Mouse (Mus musculus): ENCODE data around the gene Olfr157. TPM values are rescaled to one million over a fixed set of nuclear protein-coding genes. Genes with fewer than 3 reads are reported as not detected.

Olfr157 gene
- total and polyA plus RNA-seq, 3 experiments = 0.01 TPM; not detected in 2

GRCm38 (mm10) chr4:43869821-43870220 lies 29.8 kb upstream of the Olfr157 start:
- Histone ChIP-seq H3K27me3 (ENCODE audit: control insufficient read depth in 1 of 2, insufficient read depth in 2 of 2, low read length in 2 of 2) (peaks cover 8 to 13% of the 10 kb centered on the region in 2 experiments), H3K79me2 (ENCODE audit: control insufficient read depth, insufficient read depth, low read length, poor library complexity) (no peaks in the 10 kb centered on the region), H3K9me3 (replicated peaks; ENCODE audit: insufficient read depth, low read length) (no peaks in the 10 kb centered on the region), H3K27ac (ENCODE audit: control insufficient read depth, low read depth, low read length) (no peak overlapping the region), H3K36me3 (ENCODE audit: control insufficient read depth in 1 of 2, insufficient read depth in 2 of 2, low read length in 2 of 2) (no peaks in the 10 kb centered on the region; a peak in 1 of 4 replicates), H3K4me1 (ENCODE audit: control insufficient read depth in 1 of 2, insufficient read depth in 2 of 2, low read length in 2 of 2) (no peaks in the 10 kb centered on the region; a peak in 1 of 4 replicates), H3K4me3 (ENCODE audit: control insufficient read depth in 1 of 2, insufficient read depth in 1 of 2, low read depth in 2 of 2, low read length in 2 of 2) (no peak overlapping the region), H3K9ac (ENCODE audit: control insufficient read depth, low read depth, low read length, poor library complexity, severe bottlenecking) (no peak overlapping the region)
- DNase-seq (ENCODE audit: low read depth, low spot score) = no peak
- TF ChIP-seq MEF2A (IDR thresholded peaks at IDR 0.05; ENCODE audit: extremely low read depth, insufficient replicate concordance, low read depth, low read length, poor library complexity, severe bottlenecking) (no peak), HCFC1 (IDR thresholded peaks at IDR 0.05; ENCODE audit: low read depth, low read length) (no peak), EP300 (IDR thresholded peaks at IDR 0.05; ENCODE audit: low read depth in 1 of 2, low read length in 2 of 2) (no peak), UBTF (IDR thresholded peaks at IDR 0.05; ENCODE audit: borderline replicate concordance, insufficient read depth, low read depth, low read length) (no peak), MYB (IDR thresholded peaks at IDR 0.05; ENCODE audit: low read depth, low read length) (no peak), ELF1 (IDR thresholded peaks at IDR 0.05; ENCODE audit: low read depth, low read length) (no peak), POLR2AphosphoS5 (IDR thresholded peaks at IDR 0.05; ENCODE audit: borderline replicate concordance, low read depth, low read length) (no peak), CHD2 (IDR thresholded peaks at IDR 0.05; ENCODE audit: low read length) (no peak), RAD21 (IDR thresholded peaks at IDR 0.05; ENCODE audit: low read depth, low read length) (no peak), MYC (IDR thresholded peaks at IDR 0.05; ENCODE audit: low read depth, low read length) (no peak), NELFE (IDR thresholded peaks at IDR 0.05; ENCODE audit: low read depth, low read length) (no peak)

GRCm38 (mm10) chr4:43863298-43863697 lies 23.3 kb upstream of the Olfr157 start:
- H3K4me3 ChIP-seq (ENCODE audit: control insufficient read depth in 1 of 2, insufficient read depth in 1 of 2, low read depth in 2 of 2, low read length in 2 of 2) = no peak overlapping the region
- peak; percentile 31 for TF ChIP-seq RAD21 (IDR thresholded peaks at IDR 0.05; ENCODE audit: low read depth, low read length)
- TF ChIP-seq UBTF (IDR thresholded peaks at IDR 0.05; ENCODE audit: borderline replicate concordance, insufficient read depth, low read depth, low read length) = no peak
- TF ChIP-seq MYC (IDR thresholded peaks at IDR 0.05; ENCODE audit: low read depth, low read length) = no peak
- TF ChIP-seq ETS1 (IDR thresholded peaks at IDR 0.05; ENCODE audit: low read depth, low read length) = no peak
- peak; percentile 40 for TF ChIP-seq SMC3 (IDR thresholded peaks at IDR 0.05; ENCODE audit: low read depth, low read length)
- TF ChIP-seq CTCF (IDR thresholded peaks at IDR 0.05 in 2 of 3, conservative IDR thresholded peaks at IDR 0.05 in 1 of 3; ENCODE audit: control insufficient read depth in 1 of 3, insufficient read depth in 1 of 3, low read depth in 2 of 3, low read length in 3 of 3, poor library complexity in 1 of 3, severe bottlenecking in 1 of 3) = peak in 2 of 3 experiments; percentile 25 to 47; a peak in 3 of 6 replicates
- no peak for TF ChIP-seq MAX (IDR thresholded peaks at IDR 0.05; ENCODE audit: low read length)
- no peaks in the 10 kb centered on the region for H3K9me3 ChIP-seq (replicated peaks; ENCODE audit: insufficient read depth, low read length)
- no peak overlapping the region for H3K9ac ChIP-seq (ENCODE audit: control insufficient read depth, low read depth, low read length, poor library complexity, severe bottlenecking)
- no peak overlapping the region for H3K27ac ChIP-seq (ENCODE audit: control insufficient read depth, low read depth, low read length)
- peaks cover 6 to 14% of the 10 kb centered on the region in 2 experiments for H3K27me3 ChIP-seq (ENCODE audit: control insufficient read depth in 1 of 2, insufficient read depth in 2 of 2, low read length in 2 of 2)
- DNase-seq (ENCODE audit: low read depth, low spot score) = peak; percentile 14
- no peaks in the 10 kb centered on the region for H3K79me2 ChIP-seq (ENCODE audit: control insufficient read depth, insufficient read depth, low read length, poor library complexity)
- no peaks in the 10 kb centered on the region for H3K36me3 ChIP-seq (ENCODE audit: control insufficient read depth in 1 of 2, insufficient read depth in 2 of 2, low read length in 2 of 2)
- H3K4me1 ChIP-seq (ENCODE audit: control insufficient read depth in 1 of 2, insufficient read depth in 2 of 2, low read length in 2 of 2) = no peaks in the 10 kb centered on the region
